Mouse (Mus musculus): ENCODE results near the gene Mrpl42.

DNA sequence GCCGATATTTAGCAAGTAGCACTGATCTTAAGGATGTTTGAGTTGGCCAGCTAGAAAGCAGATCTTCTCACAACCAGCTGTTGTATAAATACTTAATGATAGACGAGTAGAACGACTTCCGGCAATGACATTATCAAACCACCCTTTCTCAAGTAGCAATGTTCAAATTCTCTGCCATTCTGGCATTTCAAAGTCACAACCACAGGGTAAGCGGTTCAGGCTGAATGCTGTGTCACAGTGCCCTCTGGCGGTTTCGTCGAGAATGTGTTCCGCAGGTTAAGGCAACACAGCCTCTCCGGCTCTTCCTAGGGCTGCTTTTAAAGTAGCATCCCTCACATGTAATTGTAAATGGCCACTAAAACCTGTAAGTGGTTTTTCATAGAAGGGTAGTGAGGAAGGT lies 25.8 kb downstream of the Mrpl42 start:
- TF ChIP-seq CTCF (IDR thresholded peaks at IDR 0.05; ENCODE audit: control insufficient read depth, insufficient read depth, insufficient read length) (peak; percentile 86), USF1 (IDR thresholded peaks at IDR 0.05; ENCODE audit: low read depth) (no peak), MYOD1 (IDR thresholded peaks at IDR 0.05; ENCODE audit: control insufficient read depth, insufficient read length, low read depth) (no peak), MAX (IDR thresholded peaks at IDR 0.05) (no peak), CEBPB (IDR thresholded peaks at IDR 0.05; ENCODE audit: low read depth) (no peak), FOSL1 (IDR thresholded peaks at IDR 0.05; ENCODE audit: insufficient read depth, low read length, poor library complexity, severe bottlenecking) (no peak), MYOG (IDR thresholded peaks at IDR 0.05; ENCODE audit: control insufficient read depth, extremely low read depth, insufficient read length) (no peak)
